Mouse (Mus musculus): ENCODE results near the gene Tmem117. TPM values are rescaled to one million over a fixed set of nuclear protein-coding genes. Genes with fewer than 3 reads are reported as not detected.

Tmem117 gene
- total RNA-seq, 2 experiments from 2014 or later, result not detected

- ATAC-seq (replicated peaks; ENCODE audit: low FRiP score, poor library complexity, severe bottlenecking), result no peak
These were observed 60.8 kb downstream of the Tmem117 start for GRCm38 (mm10) chr15:94689884-94690231.

- no peak for ATAC-seq (replicated peaks; ENCODE audit: low FRiP score, poor library complexity, severe bottlenecking)
These were observed 93.7 kb downstream of the Tmem117 start for GRCm38 (mm10) chr15:94722759-94723158.

- ATAC-seq (replicated peaks; ENCODE audit: low FRiP score, poor library complexity, severe bottlenecking), result no peak
These were observed 103.1 kb downstream of the Tmem117 start for GRCm38 (mm10) chr15:94732104-94732503.

- no peak for ATAC-seq (replicated peaks; ENCODE audit: low FRiP score, poor library complexity, severe bottlenecking)
These were observed 140.2 kb downstream of the Tmem117 start for GRCm38 (mm10) chr15:94769227-94769626.

GRCm38 (mm10) chr15:94770832-94771578, 142.0 kb downstream of the Tmem117 start:
- ATAC-seq (replicated peaks; ENCODE audit: low FRiP score, poor library complexity, severe bottlenecking), result no peak

GRCm38 (mm10) chr15:94771691-94772090, 142.7 kb downstream of the Tmem117 start:
- no peak for ATAC-seq (replicated peaks; ENCODE audit: low FRiP score, poor library complexity, severe bottlenecking)

GRCm38 (mm10) chr15:94776119-94777069, 147.4 kb downstream of the Tmem117 start:
- no peak for ATAC-seq (replicated peaks; ENCODE audit: low FRiP score, poor library complexity, severe bottlenecking)

GRCm38 (mm10) chr15:94781556-94781955, 152.5 kb downstream of the Tmem117 start:
- no peak for ATAC-seq (replicated peaks; ENCODE audit: low FRiP score, poor library complexity, severe bottlenecking)

GRCm38 (mm10) chr15:94793455-94793854, 164.4 kb downstream of the Tmem117 start:
- no peak for ATAC-seq (replicated peaks; ENCODE audit: low FRiP score, poor library complexity, severe bottlenecking)

GRCm38 (mm10) chr15:94795484-94795883, 166.5 kb downstream of the Tmem117 start:
- no peak for ATAC-seq (replicated peaks; ENCODE audit: low FRiP score, poor library complexity, severe bottlenecking)

GRCm38 (mm10) chr15:94798236-94798635, 169.2 kb downstream of the Tmem117 start:
- ATAC-seq (replicated peaks; ENCODE audit: low FRiP score, poor library complexity, severe bottlenecking), result no peak

GRCm38 (mm10) chr15:94801462-94801861, 172.4 kb downstream of the Tmem117 start:
- ATAC-seq (replicated peaks; ENCODE audit: low FRiP score, poor library complexity, severe bottlenecking), result no peak

GRCm38 (mm10) chr15:94802820-94803219, 173.8 kb downstream of the Tmem117 start:
- no peak for ATAC-seq (replicated peaks; ENCODE audit: low FRiP score, poor library complexity, severe bottlenecking)

GRCm38 (mm10) chr15:94803624-94804342, 174.8 kb downstream of the Tmem117 start:
- no peak for ATAC-seq (replicated peaks; ENCODE audit: low FRiP score, poor library complexity, severe bottlenecking)

- ATAC-seq (replicated peaks; ENCODE audit: low FRiP score, poor library complexity, severe bottlenecking), result no peak
These were observed 177.0 kb downstream of the Tmem117 start for GRCm38 (mm10) chr15:94806005-94806404.

- no peak for ATAC-seq (replicated peaks; ENCODE audit: low FRiP score, poor library complexity, severe bottlenecking)
These were observed 182.5 kb downstream of the Tmem117 start for GRCm38 (mm10) chr15:94811550-94811949.

GRCm38 (mm10) chr15:94814213-94815100, 185.4 kb downstream of the Tmem117 start:
- no peak for ATAC-seq (replicated peaks; ENCODE audit: low FRiP score, poor library complexity, severe bottlenecking)

- no peak for ATAC-seq (replicated peaks; ENCODE audit: low FRiP score, poor library complexity, severe bottlenecking)
These were observed 206.6 kb downstream of the Tmem117 start for GRCm38 (mm10) chr15:94835634-94836033.

GRCm38 (mm10) chr15:94838646-94839045, 209.6 kb downstream of the Tmem117 start:
- ATAC-seq (replicated peaks; ENCODE audit: low FRiP score, poor library complexity, severe bottlenecking), result no peak

All from erythroid progenitor cell, adult 5-6 weeks (primary cell).